Mouse (Mus musculus) gastrocnemius, postnatal 25 days (tissue): ENCODE measurements around the gene Mrpl28. TPM values are rescaled to one million over a fixed set of nuclear protein-coding genes. Genes with fewer than 3 reads are reported as not detected.
"Not testable (repeated sequence)": the region's sequence is repeated elsewhere in the genome, so short reads cannot be mapped to it uniquely, and the experiment has no call there.

Experiments used
- DNase-seq: peaks from one replicate; pipeline ENCODE4 v3.0.0; 2022
- long read RNA-seq, 2 experiments: library from polyadenylated mRNA; stranded (forward); transcript quantifications; one replicate each; pipeline ENCODE4 v2.0.0; 2021
- total RNA-seq, 2 experiments: library from RNA; stranded (reverse); gene quantifications; 1 replicate in 1 of 2; 2 replicates in 1 of 2; pipeline ENCODE4 v1.2.3; 2021

Mrpl28 gene
- 10 to 100 TPM; 62.0 to 62.3 TPM for total RNA-seq
- long read RNA-seq, experiment 1, transcript Mrpl28-201 (5 exons, 1,068 nt) = major isoform, 163 of 186 reads
- long read RNA-seq, experiment 1, transcript Mrpl28-203 (5 exons, 1,002 nt) = minor isoform, 7 of 186 reads
- long read RNA-seq, experiment 1, partial matches to known transcripts = 13 of 186 reads
- long read RNA-seq, experiment 1, other reads (novel, unspliced or antisense) = 3 of 186 reads
- long read RNA-seq, experiment 2, transcript Mrpl28-201 (5 exons, 1,068 nt) = major isoform, 145 of 168 reads
- long read RNA-seq, experiment 2, partial matches to known transcripts = 14 of 168 reads
- long read RNA-seq, experiment 2, other reads (novel, unspliced or antisense) = 8 of 168 reads

- peak; percentile 91 for DNase-seq
Observed at GRCm38 (mm10) chr17:26123267-26123684, at the start of gene Mrpl28. Gene Mrpl28 (plus strand): TSS chr17:26123500.

GRCm38 (mm10) chr17:26075246-26075645 is 48.1 kb upstream of the Mrpl28 start:
- DNase-seq = no peak

GRCm38 (mm10) chr17:26078851-26079250 is 44.4 kb upstream of the Mrpl28 start:
- no peak for DNase-seq

GRCm38 (mm10) chr17:26080867-26081266 is 42.4 kb upstream of the Mrpl28 start:
- no peak for DNase-seq

GRCm38 (mm10) chr17:26087059-26087564 is 36.2 kb upstream of the Mrpl28 start:
- no peak for DNase-seq

GRCm38 (mm10) chr17:26089905-26090632 is 33.2 kb upstream of the Mrpl28 start, which contains the start of gene Decr2:
Gene Decr2 (minus strand): TSS chr17:26090337.
- DNase-seq = peak; percentile 83

- DNase-seq = no peak
Observed at GRCm38 (mm10) chr17:26094531-26095110, 28.7 kb upstream of the Mrpl28 start.

- DNase-seq = peak; percentile 26
Observed at GRCm38 (mm10) chr17:26095121-26095740, 28.1 kb upstream of the Mrpl28 start, which contains the start of gene Nme4. Gene Nme4 (minus strand): TSS chr17:26095602.

GRCm38 (mm10) chr17:26098461-26098860 is 24.8 kb upstream of the Mrpl28 start:
- DNase-seq = no peak

- not testable (repeated sequence) for DNase-seq
Observed at GRCm38 (mm10) chr17:26099316-26099715, 24.0 kb upstream of the Mrpl28 start.

GRCm38 (mm10) chr17:26100166-26100565 is 23.1 kb upstream of the Mrpl28 start:
- no peak for DNase-seq

- no peak for DNase-seq
Observed at GRCm38 (mm10) chr17:26101478-26101877, 21.8 kb upstream of the Mrpl28 start.

GRCm38 (mm10) chr17:26105619-26106018 is 17.7 kb upstream of the Mrpl28 start:
- no peak for DNase-seq

GRCm38 (mm10) chr17:26110156-26110555 is 13.1 kb upstream of the Mrpl28 start:
- no peak for DNase-seq

- no peak for DNase-seq
Observed at GRCm38 (mm10) chr17:26111024-26111423, 12.3 kb upstream of the Mrpl28 start.

GRCm38 (mm10) chr17:26111722-26112121 is 11.6 kb upstream of the Mrpl28 start:
- no peak for DNase-seq

GRCm38 (mm10) chr17:26112751-26113150 is 10.5 kb upstream of the Mrpl28 start:
- DNase-seq = no peak

GRCm38 (mm10) chr17:26113181-26113948 is 9.9 kb upstream of the Mrpl28 start, which contains the start of gene Tmem8:
Gene Tmem8 (plus strand): TSS chr17:26113299.
- DNase-seq = peak; percentile 31

GRCm38 (mm10) chr17:26114061-26114460 is 9.2 kb upstream of the Mrpl28 start:
- DNase-seq = no peak

- DNase-seq = not testable (repeated sequence)
Observed at GRCm38 (mm10) chr17:26114461-26114860, 8.8 kb upstream of the Mrpl28 start.

GRCm38 (mm10) chr17:26115205-26115898 is 7.9 kb upstream of the Mrpl28 start:
- DNase-seq = no peak
